Mouse (Mus musculus) kidney, adult 2 months (tissue): ENCODE results near the gene Mrpl20. TPM values are rescaled to one million over a fixed set of nuclear protein-coding genes. Genes with fewer than 3 reads are reported as not detected.

Experiments used
- DNase-seq: peaks from one replicate; pipeline ENCODE4 v3.0.0; 2021
- H3K27ac ChIP-seq: fragments of 200-500 bp; 2 replicates; pipeline ENCODE4 v1.5.1; 2012; ENCODE audit warnings: low read depth, low read length, control low read depth, inconsistent platforms; ENCODE audit not compliant: insufficient read depth
- H3K27me3 ChIP-seq: fragments of 200-500 bp; replicated peaks from 2 replicates; pipeline ENCODE4 v1.6.1; 2012; ENCODE audit warnings: mild to moderate bottlenecking, moderate library complexity, low read length, inconsistent platforms; ENCODE audit not compliant: control insufficient read depth, insufficient read depth
- H3K36me3 ChIP-seq: fragments of 200-500 bp; 2 replicates; pipeline ENCODE4 v1.6.1; 2012; ENCODE audit warnings: mild to moderate bottlenecking, moderate library complexity, low read length, inconsistent platforms; ENCODE audit not compliant: control insufficient read depth, insufficient read depth
- H3K4me1 ChIP-seq: fragments of 200-500 bp; 2 replicates; pipeline ENCODE4 v1.6.1; 2011; ENCODE audit warnings: low read length; ENCODE audit not compliant: control insufficient read depth, insufficient read depth
- H3K4me3 ChIP-seq: fragments of 200-500 bp; 2 replicates; pipeline ENCODE4 v1.5.1; 2011; ENCODE audit warnings: mild to moderate bottlenecking, low read depth, low read length, control low read depth; ENCODE audit not compliant: insufficient read depth
- CTCF ChIP-seq: fragments of 200-500 bp; conservative IDR thresholded peaks from 2 replicates; pipeline ENCODE4 v1.5.1; 2011; ENCODE audit warnings: low read depth, mild to moderate bottlenecking, control low read depth, low read length, moderate library complexity, mixed read lengths; ENCODE audit not compliant: insufficient read depth, insufficient read length
- POLR2A ChIP-seq: fragments of 200-500 bp; IDR thresholded peaks from one replicate; pipeline ENCODE4 v1.6.1; 2011; ENCODE audit warnings: low read depth, low read length, control low read depth
- WGBS: fragments of 180-500 bp; shearing (Covaris S2); methylation state at CpG from one replicate; pipeline ENCODE4 v1.1.7; 2018; 5-methylcytosine and 5-hydroxymethylcytosine counted together
- polyA plus RNA-seq: library from polyadenylated mRNA; depleted of rRNA; stranded (reverse); fragments of >200 nt; gene quantifications from 2 replicates; pipeline ENCODE4 v1.2.3, GENCODE M21; 2012

Mrpl20 gene
- polyA plus RNA-seq, 1 experiment, result 91.1 TPM

- peak overlapping the region; percentile 76 for H3K4me3 ChIP-seq
- TF ChIP-seq CTCF (no peak), POLR2A (no peak)
- DNase-seq, result peak; percentile 91
- no peaks in the 10 kb centered on the region for H3K27me3 ChIP-seq
- 36% methylated on average over 7 of the region's 7 CpGs for WGBS
- peaks cover 38% of the 10 kb centered on the region for H3K4me1 ChIP-seq
- H3K27ac ChIP-seq, result peak overlapping the region; percentile 57
- H3K36me3 ChIP-seq, result no peaks in the 10 kb centered on the region
These were observed 45.9 kb downstream of the Mrpl20 start for GRCm38 (mm10) chr4:155848434-155849095.

DNA sequence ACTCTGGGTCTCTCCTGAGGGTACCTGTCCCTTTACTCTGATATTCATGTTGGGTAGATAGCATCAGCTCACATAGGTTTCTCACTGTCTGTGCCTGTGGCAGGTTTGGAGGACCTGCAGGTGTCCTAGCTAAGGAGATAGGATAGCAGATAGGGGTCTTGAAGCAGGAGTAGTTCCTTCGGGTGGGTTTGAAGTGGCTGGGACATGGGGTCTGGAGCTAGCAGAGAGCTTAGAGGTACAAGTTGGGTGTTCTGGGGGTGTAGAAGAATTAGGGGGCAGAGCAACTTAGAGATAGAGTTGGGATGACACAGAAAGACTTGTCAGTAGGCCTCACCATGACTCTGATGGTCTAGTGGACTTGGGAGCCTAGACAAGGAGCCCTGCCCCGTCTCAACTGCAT, 46.7 kb downstream of the Mrpl20 start:
- H3K4me1 ChIP-seq, result peaks cover 38% of the 10 kb centered on the region
- H3K36me3 ChIP-seq, result no peaks in the 10 kb centered on the region
- H3K27me3 ChIP-seq, result no peaks in the 10 kb centered on the region
- 64% methylated on average over 2 of the region's 2 CpGs for WGBS
- H3K4me3 ChIP-seq, result no peak overlapping the region
- TF ChIP-seq POLR2A (no peak), CTCF (no peak)
- DNase-seq, result no peak
- H3K27ac ChIP-seq, result peak overlapping the region; percentile 20; the same call in 1 of the 2 replicates

DNA sequence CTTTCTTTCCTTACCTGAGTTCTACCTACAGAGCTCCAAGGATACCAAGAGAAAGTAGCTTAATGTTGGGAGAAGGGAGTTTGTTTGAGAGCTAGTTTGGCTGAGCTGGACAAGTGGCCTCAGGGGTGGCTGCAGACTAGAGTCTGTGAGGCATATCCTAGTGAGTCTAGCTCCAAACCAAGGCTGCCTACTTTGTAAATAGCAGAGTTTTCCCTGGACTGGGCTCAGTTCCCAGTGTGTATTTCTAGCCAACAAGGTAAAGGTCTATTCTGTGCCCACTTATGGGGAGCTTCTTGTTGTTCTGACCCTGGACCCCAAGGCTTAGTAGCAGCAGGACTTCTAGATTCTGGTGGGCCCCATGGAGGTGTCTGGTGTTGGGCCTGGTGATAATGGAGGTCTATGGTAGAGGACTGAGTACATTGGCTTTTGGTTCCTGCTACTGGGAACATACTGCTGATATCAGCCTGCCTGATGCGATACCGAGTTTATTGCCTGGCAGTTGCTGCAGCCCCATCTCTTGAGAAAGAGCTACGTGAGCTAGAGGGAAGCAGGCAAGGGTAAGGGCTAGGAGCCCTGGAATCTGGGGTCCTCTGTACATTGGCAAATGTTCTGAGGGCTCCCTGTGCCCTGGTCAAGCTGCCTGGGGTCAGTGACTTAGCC, 47.2 kb downstream of the Mrpl20 start:
- DNase-seq, result peak; percentile 82
- H3K27me3 ChIP-seq, result no peaks in the 10 kb centered on the region

DNA sequence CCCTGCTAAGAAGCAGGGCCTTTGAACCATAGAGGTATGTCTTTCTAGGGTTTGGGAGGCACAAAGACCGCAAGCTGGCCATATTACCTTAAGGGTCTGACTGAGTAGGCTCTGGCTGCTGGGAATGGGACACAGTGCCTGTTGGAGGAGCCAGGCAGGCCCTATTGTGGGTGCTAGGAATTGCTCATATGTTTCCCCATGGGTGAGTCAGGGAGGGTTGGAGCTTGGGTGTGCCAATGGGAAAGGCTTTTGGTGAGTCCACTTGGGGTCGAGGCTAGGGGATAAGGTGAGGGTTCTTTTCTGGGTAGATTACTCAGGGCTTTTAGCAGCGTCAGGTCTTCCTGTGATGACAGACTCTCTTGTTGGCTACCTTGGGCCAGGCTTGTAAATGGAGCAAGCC, 48.7 kb downstream of the Mrpl20 start:
- no peak overlapping the region for H3K4me3 ChIP-seq
- DNase-seq, result no peak
- H3K27ac ChIP-seq, result peak overlapping the region; percentile 26; the same call in 1 of the 2 replicates
- H3K27me3 ChIP-seq, result no peaks in the 10 kb centered on the region
- TF ChIP-seq POLR2A, result no peak
- TF ChIP-seq CTCF, result no peak
- H3K36me3 ChIP-seq, result no peaks in the 10 kb centered on the region; the same call in 1 of the 2 replicates
- WGBS, result 79% methylated on average over 3 of the region's 3 CpGs
- peaks cover 38% of the 10 kb centered on the region for H3K4me1 ChIP-seq

More for the DNA sequence above, 47.2 kb downstream of the Mrpl20 start:
- Histone ChIP-seq H3K4me1 (peaks cover 38% of the 10 kb centered on the region), H3K27ac (0 out of 2 replicates have a peak overlapping the region, but pooled peaks have one; percentile 20), H3K36me3 (no peaks in the 10 kb centered on the region), H3K4me3 (no peak overlapping the region)
- 61% methylated on average over 3 of the region's 3 CpGs for WGBS
- no peak for TF ChIP-seq POLR2A

GRCm38 (mm10) chr4:155851951-155852411, 49.3 kb downstream of the Mrpl20 start:
- H3K27ac ChIP-seq, result peak overlapping the region; percentile 26; the same call in 1 of the 2 replicates
- no peaks in the 10 kb centered on the region; the same call in 1 of the 2 replicates for H3K36me3 ChIP-seq
- TF ChIP-seq CTCF, result no peak
- no peak for TF ChIP-seq POLR2A
- no peak overlapping the region for H3K4me3 ChIP-seq
- peaks cover 38% of the 10 kb centered on the region for H3K4me1 ChIP-seq
- DNase-seq, result peak; percentile 85
- 37% methylated on average over 2 of the region's 2 CpGs for WGBS
- H3K27me3 ChIP-seq, result no peaks in the 10 kb centered on the region

DNA sequence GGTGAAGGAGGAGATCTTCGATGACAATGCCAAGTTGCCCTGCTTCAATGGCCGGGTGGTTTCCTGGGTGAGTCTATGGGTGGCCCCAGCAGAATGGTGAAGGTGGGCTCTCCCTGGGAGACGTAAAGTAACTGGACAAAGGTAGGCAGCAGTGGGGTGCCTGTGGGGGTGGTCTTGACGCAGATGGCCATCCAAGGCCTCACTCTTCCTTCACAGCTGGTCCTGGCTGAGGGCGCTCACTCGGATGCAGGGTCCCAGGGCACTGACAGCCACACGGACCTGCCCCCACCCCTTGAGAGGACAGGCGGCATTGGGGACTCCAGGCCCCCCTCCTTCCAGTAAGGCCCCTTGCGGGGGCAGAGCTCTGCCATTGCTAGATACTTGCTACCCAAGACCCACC, 50.7 kb downstream of the Mrpl20 start:
- H3K4me1 ChIP-seq, result peaks cover 37% of the 10 kb centered on the region
- TF ChIP-seq POLR2A (no peak), CTCF (no peak)
- no peaks in the 10 kb centered on the region for H3K27me3 ChIP-seq
- no peak overlapping the region for H3K4me3 ChIP-seq
- H3K36me3 ChIP-seq, result no peaks in the 10 kb centered on the region; the same call in 1 of the 2 replicates
- no peak for DNase-seq
- 89% methylated on average over 9 of the region's 9 CpGs for WGBS
- no peak overlapping the region for H3K27ac ChIP-seq

DNA sequence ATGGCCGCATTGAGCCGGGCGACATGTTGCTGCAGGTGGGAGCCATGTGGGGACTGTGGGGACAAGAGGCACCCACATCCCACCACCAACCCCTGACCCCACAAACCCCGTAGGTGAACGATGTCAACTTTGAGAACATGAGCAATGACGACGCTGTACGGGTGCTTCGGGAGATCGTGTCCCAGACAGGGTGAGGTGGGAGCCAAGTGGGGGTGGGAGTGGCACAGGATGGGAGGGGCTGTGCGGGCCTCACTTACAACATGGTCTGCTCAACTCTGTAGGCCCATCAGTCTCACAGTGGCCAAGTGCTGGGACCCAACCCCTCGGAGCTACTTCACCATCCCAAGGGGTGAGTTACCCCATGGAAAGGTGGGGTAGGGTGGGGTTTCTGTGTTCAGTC, 52.3 kb downstream of the Mrpl20 start:
- peaks cover 24% of the 10 kb centered on the region for H3K4me1 ChIP-seq
- no peaks in the 10 kb centered on the region; the same call in 1 of the 2 replicates for H3K36me3 ChIP-seq
- H3K27ac ChIP-seq, result no peak overlapping the region
- DNase-seq, result no peak
- WGBS, result 96% methylated on average over 12 of the region's 12 CpGs
- H3K27me3 ChIP-seq, result no peaks in the 10 kb centered on the region
- no peak overlapping the region for H3K4me3 ChIP-seq
- TF ChIP-seq CTCF, result no peak
- TF ChIP-seq POLR2A, result no peak
